Mouse (Mus musculus) lung, embryonic 15.5 days (tissue): ENCODE measurements at regions not wholly inside any gene's neighbourhood (a gene's known extent, or its start where the extent isn't known, plus 50 kb on each side); places are given as distances from the start of the nearest gene placed in this dataset.

Experiments
- ATAC-seq: fragments of 200-750 bp; cut with Nextera tagmentation; 2 replicates; pipeline ENCODE4 v1.8.0; 2017; ENCODE audit warnings: moderate number of reproducible peaks, borderline replicate concordance; ENCODE audit not compliant: low FRiP score, low TSS enrichment; ENCODE audit errors: extremely low read depth
- H3K27ac ChIP-seq: fragments of 300-500 bp; sonication (generic); 2 replicates; pipeline ENCODE4 v1.5.1; 2015; ENCODE audit warnings: moderate library complexity, mild to moderate bottlenecking, inconsistent platforms
- H3K27me3 ChIP-seq: fragments of 300-500 bp; sonication (generic); 2 replicates; pipeline ENCODE4 v1.6.1; 2015; ENCODE audit warnings: inconsistent platforms
- H3K36me3 ChIP-seq: fragments of 300-500 bp; sonication (generic); 2 replicates; pipeline ENCODE4 v1.6.1; 2015; ENCODE audit warnings: inconsistent platforms
- H3K4me1 ChIP-seq: fragments of 300-500 bp; sonication (generic); 2 replicates; pipeline ENCODE4 v1.6.1; 2015; ENCODE audit warnings: inconsistent platforms
- H3K4me2 ChIP-seq: fragments of 300-500 bp; sonication (generic); 2 replicates; pipeline ENCODE4 v1.6.1; 2015; ENCODE audit warnings: inconsistent platforms, mild to moderate bottlenecking, moderate library complexity
- H3K4me3 ChIP-seq: fragments of 300-500 bp; sonication (generic); 2 replicates; pipeline ENCODE4 v1.5.1; 2015; ENCODE audit warnings: mild to moderate bottlenecking, inconsistent platforms
- H3K9ac ChIP-seq: fragments of 300-500 bp; sonication (generic); 2 replicates; pipeline ENCODE4 v1.6.1; 2015; ENCODE audit warnings: inconsistent platforms
- H3K9me3 ChIP-seq: fragments of 300-500 bp; sonication (generic); 2 replicates; pipeline ENCODE4 v1.6.1; 2016; ENCODE audit warnings: inconsistent platforms
- WGBS: fragments of 180-500 bp; shearing (Covaris S2); methylation state at CpG from one replicate; pipeline ENCODE4 v1.1.7; 2015; 5-methylcytosine and 5-hydroxymethylcytosine counted together

DNA sequence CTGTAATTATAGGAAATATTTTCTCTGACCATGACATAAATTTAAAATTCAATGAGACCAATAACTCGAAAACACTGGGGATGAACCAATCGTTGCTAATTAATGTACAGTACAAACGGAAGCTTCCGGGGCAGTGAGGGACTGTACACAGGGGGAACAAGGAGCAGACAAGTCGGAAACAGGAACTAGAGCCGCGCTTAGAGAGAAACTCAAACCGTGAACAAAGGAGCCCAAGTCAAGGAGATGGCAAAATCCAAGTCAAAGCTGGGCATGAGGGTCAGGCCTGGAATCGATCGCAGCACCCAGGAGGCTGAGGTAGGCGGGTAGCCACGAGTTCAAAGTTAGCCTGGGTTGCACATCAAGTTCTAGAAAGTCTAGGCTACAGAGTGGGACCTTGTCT, 70.2 kb upstream of the Prok2 start:
- Histone ChIP-seq H3K27me3 (no peaks in the 10 kb centered on the region; the same call in 1 of the 2 replicates), H3K9me3 (no peaks in the 10 kb centered on the region), H3K4me3 (no peak overlapping the region), H3K9ac (no peak overlapping the region), H3K4me2 (no peak overlapping the region), H3K27ac (no peak overlapping the region), H3K4me1 (peaks cover 13% of the 10 kb centered on the region), H3K36me3 (no peaks in the 10 kb centered on the region)
- no peak for ATAC-seq
- 88% methylated on average over 12 of the region's 12 CpGs for WGBS

DNA sequence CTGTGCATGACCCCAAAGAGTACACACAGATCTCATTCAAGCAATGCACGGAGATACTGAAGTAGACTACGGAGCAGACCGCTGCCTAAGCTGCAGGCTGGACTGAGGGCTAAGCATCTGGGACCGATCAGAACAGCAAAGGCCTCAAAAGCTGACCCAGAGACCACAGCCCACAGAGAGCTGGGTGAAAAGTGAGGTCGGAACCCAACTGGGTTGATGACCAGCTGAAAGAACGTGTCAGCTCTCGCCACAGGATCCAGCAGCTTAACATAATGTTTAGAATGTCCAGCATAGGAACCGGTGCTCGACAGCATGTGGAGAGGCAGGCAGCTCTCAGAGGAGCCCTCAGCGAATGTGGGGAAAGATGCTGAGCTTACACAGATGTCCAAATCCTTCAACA, 67.4 kb upstream of the Prok2 start:
- H3K4me2 ChIP-seq = no peak overlapping the region
- H3K4me3 ChIP-seq = no peak overlapping the region
- WGBS = 65% methylated on average over 10 of the region's 10 CpGs
- H3K9ac ChIP-seq = no peak overlapping the region
- no peak overlapping the region for H3K27ac ChIP-seq
- H3K36me3 ChIP-seq = no peaks in the 10 kb centered on the region
- no peaks in the 10 kb centered on the region; the same call in 1 of the 2 replicates for H3K27me3 ChIP-seq
- no peaks in the 10 kb centered on the region for H3K4me1 ChIP-seq
- no peak for ATAC-seq
- H3K9me3 ChIP-seq = no peaks in the 10 kb centered on the region

DNA sequence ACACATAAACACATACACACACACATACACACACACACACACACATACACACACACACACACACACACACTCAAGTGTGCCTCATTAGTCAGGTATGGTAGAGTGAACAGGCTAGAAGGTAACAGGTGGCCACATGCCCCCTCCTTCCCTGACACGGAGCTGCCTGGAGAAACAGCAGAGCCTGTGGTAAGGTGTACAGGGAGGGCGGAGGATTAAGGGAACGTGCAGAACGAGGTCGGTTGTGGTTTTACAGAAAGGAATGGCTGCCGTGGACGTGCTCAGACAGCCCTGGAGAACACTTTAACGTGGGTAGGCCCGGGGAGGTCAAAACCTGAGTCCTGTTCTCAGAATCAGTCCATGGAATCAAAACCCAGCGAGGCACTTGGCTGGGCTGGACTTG, 66.2 kb upstream of the Prok2 start:
- no peaks in the 10 kb centered on the region for H3K4me1 ChIP-seq
- ATAC-seq = no peak
- no peak overlapping the region for H3K27ac ChIP-seq
- H3K36me3 ChIP-seq = no peaks in the 10 kb centered on the region
- no peak overlapping the region for H3K4me2 ChIP-seq
- H3K27me3 ChIP-seq = no peaks in the 10 kb centered on the region; the same call in 1 of the 2 replicates
- WGBS = 67% methylated on average over 10 of the region's 10 CpGs
- no peak overlapping the region for H3K4me3 ChIP-seq
- no peak overlapping the region for H3K9ac ChIP-seq
- H3K9me3 ChIP-seq = no peaks in the 10 kb centered on the region

DNA sequence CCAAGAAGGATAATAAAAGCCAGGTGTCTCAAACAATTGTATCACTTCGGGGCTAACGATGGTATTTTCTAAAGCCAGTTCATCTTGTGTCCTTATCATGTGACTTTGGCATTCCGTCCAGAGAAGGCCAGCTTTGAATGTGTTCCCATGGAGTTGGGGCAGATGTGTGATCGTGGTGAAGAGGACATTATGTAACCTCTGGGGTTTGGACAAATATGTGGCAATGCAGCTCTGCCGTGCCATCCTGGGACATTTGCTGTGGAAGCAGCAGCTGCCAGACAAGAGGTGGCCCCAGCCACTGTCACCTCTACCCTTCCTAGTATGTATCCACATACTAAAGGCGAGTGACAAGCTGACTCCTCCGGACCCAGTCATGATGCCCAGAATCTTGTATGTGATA, 60.8 kb upstream of the Prok2 start:
- 82% methylated on average over 7 of the region's 7 CpGs for WGBS
- Histone ChIP-seq H3K9ac (no peak overlapping the region), H3K27me3 (no peaks in the 10 kb centered on the region), H3K27ac (no peak overlapping the region), H3K4me2 (no peak overlapping the region), H3K9me3 (no peaks in the 10 kb centered on the region), H3K4me1 (no peaks in the 10 kb centered on the region), H3K4me3 (no peak overlapping the region), H3K36me3 (no peaks in the 10 kb centered on the region)
- ATAC-seq = no peak

DNA sequence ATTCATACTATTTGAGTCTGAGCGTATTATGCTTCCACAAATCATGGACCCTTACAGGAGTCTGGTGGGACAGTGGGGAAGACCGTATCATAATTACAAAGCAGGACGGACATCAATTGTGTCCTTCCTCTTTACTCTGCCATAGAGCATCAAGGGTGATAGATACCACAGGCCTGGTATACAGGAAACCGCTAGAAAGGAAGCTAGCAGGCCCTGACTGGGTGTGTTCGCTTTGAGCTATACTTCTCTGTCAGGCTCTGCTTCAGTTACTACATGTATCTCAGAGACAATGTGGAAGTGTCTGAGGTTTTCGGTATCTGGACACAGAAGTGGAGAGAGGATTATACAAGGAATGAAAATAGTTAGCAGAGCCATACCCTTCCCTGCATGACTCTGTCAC, 59.0 kb upstream of the Prok2 start:
- H3K4me1 ChIP-seq = no peaks in the 10 kb centered on the region
- no peaks in the 10 kb centered on the region for H3K27me3 ChIP-seq
- H3K4me2 ChIP-seq = no peak overlapping the region
- no peak overlapping the region for H3K27ac ChIP-seq
- H3K9ac ChIP-seq = no peak overlapping the region
- H3K36me3 ChIP-seq = no peaks in the 10 kb centered on the region
- no peaks in the 10 kb centered on the region for H3K9me3 ChIP-seq
- WGBS = 74% methylated on average over 6 of the region's 6 CpGs
- ATAC-seq = no peak
- no peak overlapping the region for H3K4me3 ChIP-seq

DNA sequence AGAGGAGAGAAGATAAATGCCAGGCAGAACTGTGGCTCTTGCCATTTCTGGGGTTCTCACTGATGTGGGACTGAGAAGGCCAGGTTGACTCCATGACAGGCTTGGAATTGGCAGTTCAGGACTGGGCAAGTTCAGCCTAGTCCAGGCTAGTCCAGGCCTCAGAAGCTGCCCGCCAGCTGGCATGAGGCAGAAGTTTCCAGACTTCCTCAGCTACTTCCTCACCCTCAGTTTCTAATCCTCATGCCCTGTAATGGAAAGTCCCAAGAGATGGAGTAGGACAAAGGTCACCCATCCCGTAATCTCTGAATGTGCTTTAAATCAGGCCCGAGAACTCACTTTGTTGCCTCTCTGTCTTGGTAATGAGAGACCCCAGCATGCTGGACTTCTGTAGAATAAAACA, 58.6 kb upstream of the Prok2 start:
- Histone ChIP-seq H3K36me3 (no peaks in the 10 kb centered on the region), H3K4me1 (no peaks in the 10 kb centered on the region), H3K4me2 (no peak overlapping the region), H3K27me3 (no peaks in the 10 kb centered on the region), H3K9me3 (no peaks in the 10 kb centered on the region), H3K9ac (no peak overlapping the region), H3K27ac (no peak overlapping the region), H3K4me3 (no peak overlapping the region)
- ATAC-seq = no peak
- WGBS = 80% methylated on average over 3 of the region's 3 CpGs

DNA sequence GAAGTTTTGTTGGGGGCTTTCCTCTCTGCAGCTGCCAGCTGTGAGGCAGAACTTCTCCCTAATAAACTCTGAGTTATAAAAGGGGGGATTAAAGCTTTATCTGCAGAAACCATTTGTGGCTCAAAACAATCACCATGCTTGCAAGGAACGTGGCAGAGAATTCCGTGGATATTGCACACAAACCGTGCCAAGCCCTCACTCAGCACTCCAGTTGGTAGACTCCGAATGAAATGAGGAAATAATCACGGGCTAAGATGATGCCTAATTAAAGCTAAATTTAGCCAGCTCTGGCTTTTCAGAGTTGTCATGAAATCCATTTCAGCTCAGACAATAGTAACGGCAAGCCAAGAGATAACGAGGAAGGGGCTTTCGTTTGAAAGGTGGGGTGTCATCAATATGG, 58.1 kb upstream of the Prok2 start:
- no peaks in the 10 kb centered on the region for H3K4me1 ChIP-seq
- H3K27ac ChIP-seq = no peak overlapping the region
- H3K9me3 ChIP-seq = no peaks in the 10 kb centered on the region
- H3K36me3 ChIP-seq = no peaks in the 10 kb centered on the region
- H3K4me3 ChIP-seq = no peak overlapping the region
- no peak for ATAC-seq
- H3K27me3 ChIP-seq = no peaks in the 10 kb centered on the region
- no peak overlapping the region for H3K9ac ChIP-seq
- 77% methylated on average over 8 of the region's 8 CpGs for WGBS
- H3K4me2 ChIP-seq = no peak overlapping the region

DNA sequence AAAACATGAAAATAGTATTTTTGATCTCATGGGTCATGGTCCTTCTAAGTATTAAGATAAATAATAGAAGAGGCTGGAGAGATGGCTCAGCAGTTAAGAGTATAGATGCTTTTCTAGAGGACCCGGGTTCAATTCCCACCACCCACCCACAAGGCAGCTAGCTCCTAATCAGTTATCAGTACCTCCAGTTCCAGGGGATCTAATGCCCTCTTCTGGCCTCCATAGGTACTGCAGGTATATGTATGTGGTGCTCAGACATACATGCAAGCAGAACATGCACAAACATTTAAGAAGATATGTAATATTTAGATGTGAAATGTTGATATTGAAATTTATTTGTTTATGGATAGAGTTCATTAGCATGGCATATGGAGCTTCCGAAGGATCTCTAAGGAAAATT, 56.8 kb upstream of the Prok2 start:
- ATAC-seq = no peak
- Histone ChIP-seq H3K9ac (no peak overlapping the region), H3K4me1 (no peaks in the 10 kb centered on the region), H3K9me3 (no peaks in the 10 kb centered on the region), H3K4me3 (no peak overlapping the region), H3K27me3 (no peaks in the 10 kb centered on the region), H3K36me3 (no peaks in the 10 kb centered on the region), H3K4me2 (no peak overlapping the region), H3K27ac (no peak overlapping the region)
- WGBS = 63% methylated on average over 2 of the region's 2 CpGs
